Mouse (Mus musculus) adrenal gland, adult 10 weeks (tissue): ENCODE measurements around the gene Mycbpap. TPM values are rescaled to one million over a fixed set of nuclear protein-coding genes. Genes with fewer than 3 reads are reported as not detected.

Experiments
- polyA plus RNA-seq: library from polyadenylated mRNA; stranded (reverse); fragments of 350-450 nt; fragmentation: Illumina TruSeq; extraction: RNeasy Lipid Tissue Mini Kit (QIAGEN cat#74804); gene quantifications from one replicate; pipeline ENCODE4 v1.2.3, GENCODE M21; 2014; ENCODE audit warnings: low read depth, low replicate concordance

The Mycbpap gene
- polyA plus RNA-seq: not detected

GRCm38 (mm10) chr11:94521219-94521843 is at the start of gene Mycbpap:
Mycbpap (minus strand) TSS chr11:94521742.

GRCm38 (mm10) chr11:94564437-94565150 is 43.1 kb upstream of the Mycbpap start, which contains the start of gene Chad:
Chad (plus strand) TSS chr11:94565047.

DNA sequence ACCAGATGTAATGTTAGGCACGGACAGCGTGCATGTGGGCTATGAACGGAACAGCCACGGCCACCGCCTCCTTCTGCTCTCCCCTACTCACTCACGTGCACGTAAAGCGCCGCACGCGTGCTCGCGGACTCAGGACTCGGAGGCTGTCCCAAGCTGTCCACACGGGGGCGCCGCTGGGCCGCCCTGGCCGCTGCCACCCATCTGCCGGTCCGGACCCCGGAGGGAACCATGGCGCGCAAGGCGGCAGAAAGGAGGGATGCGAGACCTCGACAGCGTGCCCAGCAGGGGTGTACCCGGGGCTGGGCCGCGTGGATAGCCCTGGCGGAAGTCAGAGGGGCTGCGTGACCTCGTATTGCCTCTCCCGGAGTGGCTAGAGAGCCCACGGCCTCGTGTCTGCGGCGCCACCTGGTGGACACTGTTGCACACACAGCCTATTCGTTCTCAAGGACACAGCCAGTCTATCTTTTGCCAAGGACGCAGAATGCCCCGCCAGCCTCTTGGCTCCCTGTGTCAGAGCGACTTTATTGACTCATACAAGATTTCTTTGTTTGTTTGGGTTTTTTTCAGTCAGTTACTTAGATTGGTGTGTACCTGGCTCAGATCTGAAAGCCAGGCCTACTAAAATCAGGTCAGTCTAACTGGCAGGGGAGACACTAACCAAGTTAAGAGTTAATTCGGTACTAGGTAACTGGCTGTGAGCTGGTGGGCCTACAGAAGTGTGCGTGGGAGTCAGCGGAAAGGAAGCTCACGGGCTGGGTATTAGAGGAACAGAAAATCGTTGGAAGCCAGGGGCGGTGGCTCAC is 27.5 kb upstream of the Mycbpap start, which contains the start of gene Rsad1:
Gene Rsad1, minus strand, starts transcription at position 368 of the 803 bp plus-strand sequence.

GRCm38 (mm10) chr11:94499661-94500152 is 21.8 kb downstream of the Mycbpap start, which contains the start of gene Epn3:
Epn3 (minus strand) TSS chr11:94499974.

GRCm38 (mm10) chr11:94486001-94486400 is 35.5 kb downstream of the Mycbpap start, which contains the start of gene Spata20:
Spata20 (minus strand) TSS chr11:94486179.

GRCm38 (mm10) chr11:94473707-94474543 is 47.6 kb downstream of the Mycbpap start, which contains the start of gene Cacna1g:
Cacna1g (minus strand) TSS chr11:94474198.

Other genes with a start within 250 kb of the Mycbpap start
- not detected for gene Gm21885, start 239.9 kb downstream of the Mycbpap start, polyA plus RNA-seq
- gene Luc7l3, start 199.8 kb downstream of the Mycbpap start, polyA plus RNA-seq: 185 TPM
- 124 TPM for gene Ankrd40, start 193.7 kb downstream of the Mycbpap start, polyA plus RNA-seq
- 0.58 TPM for gene Abcc3, start 128.7 kb downstream of the Mycbpap start, polyA plus RNA-seq
- gene Cacna1g, start 47.5 kb downstream of the Mycbpap start, polyA plus RNA-seq: not detected
- gene Spata20, start 35.6 kb downstream of the Mycbpap start, polyA plus RNA-seq: not detected
- gene Epn3, start 21.8 kb downstream of the Mycbpap start, polyA plus RNA-seq: 1.2 TPM
- 9.0 TPM for gene Rsad1, start 27.5 kb upstream of the Mycbpap start, polyA plus RNA-seq
- gene Chad, start 43.3 kb upstream of the Mycbpap start, polyA plus RNA-seq: not detected
- gene Acsf2, start 80.1 kb upstream of the Mycbpap start, polyA plus RNA-seq: 111 TPM
- gene Lrrc59, start 108.0 kb upstream of the Mycbpap start, polyA plus RNA-seq: 75.6 TPM
- gene Mrpl27, start 132.0 kb upstream of the Mycbpap start, polyA plus RNA-seq: 31.7 TPM
- gene Eme1, start 132.2 kb upstream of the Mycbpap start, polyA plus RNA-seq: not detected
- 1.2 TPM for gene Xylt2, start 155.8 kb upstream of the Mycbpap start, polyA plus RNA-seq
- not detected for gene Gm11541, start 182.8 kb upstream of the Mycbpap start, polyA plus RNA-seq
- not detected for gene Cdc34b, start 220.0 kb upstream of the Mycbpap start, polyA plus RNA-seq